Mouse (Mus musculus): ENCODE measurements at regions not wholly inside any gene's neighbourhood (a gene's known extent, or its start where the extent isn't known, plus 50 kb on each side); places are given as distances from the start of the nearest gene placed in this dataset.

GRCm38 (mm10) chr13:53592755-53593154, 119.9 kb upstream of the Msx2 start:
- DNase-seq (ENCODE audit: low spot score in 2 of 2) = no peak

- no peak for DNase-seq (ENCODE audit: low spot score in 2 of 2)
Measured at GRCm38 (mm10) chr13:53586771-53587170, 113.9 kb upstream of the Msx2 start.

DNA sequence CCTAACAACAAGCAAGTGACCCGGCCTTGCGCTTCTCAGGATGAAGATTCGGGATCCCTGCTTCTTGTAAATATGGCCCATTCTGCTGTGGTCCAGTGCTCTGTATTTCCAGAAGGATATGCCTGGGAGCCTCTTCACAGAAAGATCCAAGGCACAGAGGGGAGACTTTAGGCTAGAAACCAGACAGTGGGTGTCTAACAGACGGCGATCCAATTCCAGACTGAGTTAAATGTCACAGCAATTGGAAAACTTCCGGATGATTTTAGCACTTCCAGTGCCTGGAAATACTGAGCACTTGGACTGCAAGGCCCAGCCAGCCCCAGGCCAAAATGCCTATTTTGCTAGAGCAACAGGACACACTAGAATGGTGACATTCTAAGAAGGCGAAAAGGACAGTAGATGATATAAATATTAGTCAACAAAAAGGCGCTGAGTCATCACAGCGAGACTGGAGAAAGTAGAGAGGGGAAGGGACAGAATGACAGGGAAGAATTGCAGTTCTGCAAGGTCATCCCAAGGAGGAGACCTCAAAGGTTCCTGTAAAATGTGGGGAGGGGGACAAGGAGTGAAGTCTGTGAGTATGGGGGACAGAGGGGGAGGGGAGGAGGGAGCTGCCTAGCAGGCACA, 111.7 kb upstream of the Msx2 start:
- DNase-seq (ENCODE audit: low spot score in 2 of 2) = no peak

DNA sequence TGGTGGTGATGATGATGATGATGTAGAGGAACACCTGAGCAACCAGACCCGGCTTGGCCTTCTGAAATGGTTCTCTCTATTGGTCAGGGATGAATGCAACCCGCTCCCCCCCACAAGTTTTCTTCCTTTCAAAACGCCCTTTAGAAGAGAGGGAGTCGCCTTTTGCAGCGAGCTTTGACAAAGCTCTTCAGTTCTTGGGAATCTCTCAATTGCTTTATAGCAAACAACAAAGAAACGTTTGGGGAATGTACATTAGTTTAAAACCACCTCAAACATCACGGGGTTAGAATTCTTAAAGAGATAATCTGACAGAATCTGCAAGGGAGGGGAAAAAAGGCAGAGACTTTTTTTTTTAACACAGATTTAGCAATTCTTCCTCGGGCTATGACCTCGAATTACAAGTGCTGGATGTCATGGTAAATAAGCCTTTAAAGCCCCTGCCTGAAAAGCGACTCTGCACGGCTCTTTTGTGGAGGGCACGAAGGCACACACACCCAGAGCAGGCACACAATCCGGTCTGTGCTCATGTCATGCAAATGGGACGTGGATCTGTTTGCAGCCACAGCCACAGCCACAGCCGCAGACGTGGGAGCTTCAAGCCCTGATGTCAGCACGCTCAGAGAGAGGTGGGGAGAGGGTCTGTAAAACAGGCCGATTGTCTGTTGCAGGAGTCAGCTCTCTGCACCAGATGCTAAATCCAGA, 81.2 kb upstream of the Msx2 start:
- no peak for DNase-seq (ENCODE audit: low spot score in 2 of 2)

- no peak for DNase-seq (ENCODE audit: low spot score in 2 of 2)
Measured at GRCm38 (mm10) chr13:53553192-53553875, 80.5 kb upstream of the Msx2 start.

DNA sequence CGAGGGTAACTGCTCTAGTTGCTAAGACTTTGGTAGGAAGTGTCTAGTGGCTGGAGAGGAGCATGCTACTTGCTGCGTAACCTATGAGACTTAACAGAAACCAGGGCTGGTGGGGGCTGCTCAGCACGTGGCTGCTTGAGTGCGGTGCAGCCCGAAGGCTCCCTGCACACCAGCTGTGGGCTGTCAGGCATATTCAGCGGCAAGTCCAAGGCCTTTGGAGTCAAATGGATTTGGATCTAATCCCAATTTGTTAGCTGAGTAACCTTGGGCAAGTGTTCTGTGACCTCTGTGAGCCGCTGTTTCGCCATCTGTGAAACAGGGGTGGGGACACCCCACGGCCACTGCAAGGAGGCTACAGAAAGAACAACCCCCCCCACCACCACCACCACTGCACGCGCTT, 75.5 kb upstream of the Msx2 start:
- no peak for DNase-seq (ENCODE audit: low spot score in 2 of 2)

GRCm38 (mm10) chr13:53543291-53543690, 70.4 kb upstream of the Msx2 start:
- no peak for DNase-seq (ENCODE audit: low spot score in 2 of 2)

DNA sequence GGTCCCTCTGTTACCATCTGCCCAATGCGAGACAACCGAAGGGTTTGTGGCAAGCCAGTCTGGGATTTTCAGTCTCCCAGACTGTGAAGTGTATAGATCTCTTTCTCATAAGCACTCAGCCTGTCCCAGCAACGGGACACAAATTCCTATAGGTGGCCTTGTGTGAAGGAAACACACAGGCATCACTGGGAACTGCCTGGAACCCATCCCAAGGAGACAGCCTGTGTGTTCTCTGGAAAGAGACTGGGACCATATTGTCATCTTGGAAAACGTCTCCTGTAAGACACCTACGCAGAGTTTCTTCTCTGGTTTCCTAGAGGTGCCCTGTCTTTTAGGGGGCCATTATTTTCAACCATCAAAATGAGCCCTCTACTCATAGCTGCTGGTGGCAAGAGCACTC, 66.9 kb upstream of the Msx2 start:
- no peak for DNase-seq (ENCODE audit: low spot score in 2 of 2)

DNA sequence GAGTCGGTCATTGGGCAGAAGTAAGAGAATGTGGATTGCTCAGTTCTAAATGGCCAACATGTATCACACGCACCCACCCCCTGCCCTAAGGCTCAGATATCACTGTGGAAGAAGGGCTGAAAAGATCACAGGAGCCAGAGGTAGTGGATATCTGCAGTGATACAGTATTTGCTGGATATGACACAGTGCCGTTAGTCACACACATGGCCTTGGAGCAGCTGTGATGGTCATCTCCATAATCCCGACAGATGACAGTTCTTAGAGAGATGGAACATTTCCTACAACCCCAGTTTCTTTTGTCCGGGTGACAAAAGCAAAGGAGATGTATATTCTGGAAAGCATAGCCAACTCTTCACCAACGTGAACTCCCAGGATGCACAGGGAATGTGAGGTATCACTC, 65.1 kb upstream of the Msx2 start:
- no peak for DNase-seq (ENCODE audit: low spot score in 2 of 2)

DNA sequence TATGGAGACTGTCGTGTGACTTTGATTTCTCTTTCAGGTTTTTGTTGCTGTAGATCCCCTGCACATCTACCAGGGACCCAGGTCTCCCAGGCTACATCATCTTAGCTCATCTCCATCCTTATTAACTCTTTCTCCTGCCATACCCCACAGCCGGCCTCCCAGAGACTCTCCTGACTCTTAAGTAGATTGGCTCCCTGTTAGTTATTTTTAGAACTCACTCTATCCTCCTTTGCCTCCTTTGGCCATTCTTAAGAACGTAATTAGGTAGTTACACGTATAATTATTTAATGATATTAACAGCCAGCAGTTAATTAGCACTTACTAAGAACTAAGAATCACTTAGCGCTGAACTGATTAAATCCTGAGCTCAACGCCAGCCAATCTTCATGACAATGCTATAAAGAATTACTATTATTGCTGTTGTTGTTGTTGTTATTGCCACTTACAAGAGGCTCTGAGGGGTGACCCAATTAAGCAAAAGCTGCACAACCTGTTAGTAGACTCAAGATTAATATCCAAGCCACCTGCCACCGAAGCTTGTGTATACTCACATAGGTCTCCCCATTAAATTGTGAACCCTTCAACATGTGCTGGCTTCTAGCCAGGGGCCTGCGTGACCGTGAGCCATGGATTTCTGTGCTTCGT, 63.0 kb upstream of the Msx2 start:
- no peak for DNase-seq (ENCODE audit: low spot score in 2 of 2)

- no peak for DNase-seq (ENCODE audit: low spot score in 2 of 2)
Measured at GRCm38 (mm10) chr13:53533738-53534137, 60.9 kb upstream of the Msx2 start.

GRCm38 (mm10) chr13:53526880-53527279, 54.0 kb upstream of the Msx2 start:
- DNase-seq (ENCODE audit: low spot score in 2 of 2) = no peak

DNA sequence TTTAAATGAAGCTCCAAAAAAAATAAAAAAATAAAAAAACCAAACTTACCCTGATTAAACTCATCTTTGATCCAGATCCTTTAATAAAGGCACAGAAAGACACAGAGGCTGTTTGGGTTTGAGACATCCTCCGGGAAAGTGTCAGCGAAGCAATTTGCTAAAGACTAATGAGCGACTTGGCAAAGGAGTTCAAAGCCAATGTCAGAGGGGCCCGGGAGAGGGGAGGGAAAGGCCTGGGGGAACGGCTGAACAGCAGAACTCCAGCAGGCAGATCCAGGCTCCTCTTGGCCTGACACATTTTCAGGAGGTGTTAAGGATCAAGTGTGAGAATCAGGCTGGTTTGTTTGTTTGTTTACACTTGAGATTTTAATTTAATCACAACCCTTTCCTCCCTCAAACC, 49.9 kb upstream of the Msx2 start:
- no peak for DNase-seq (ENCODE audit: low spot score in 2 of 2)
